Mouse (Mus musculus): Measurements from ENCODE around the gene Sigmar1.
A peak's percentile ranks its signal among the peaks of the same experiment; 100 is the strongest.

Gene Sigmar1

GRCm38 (mm10) chr4:41754797-41755337, 1.1 kb downstream of the Sigmar1 start, which contains the start of gene Galt:
TSS of gene Galt (plus strand) at chr4:41755228.
- no peak for DNase-seq

- DNase-seq = no peak
Measured at GRCm38 (mm10) chr4:41745021-41745420, 10.9 kb downstream of the Sigmar1 start.

GRCm38 (mm10) chr4:41744131-41744530, 11.8 kb downstream of the Sigmar1 start:
- no peak for DNase-seq

- peak; percentile 94 for DNase-seq
Measured at GRCm38 (mm10) chr4:41741158-41741560, 14.8 kb downstream of the Sigmar1 start.

- peak; percentile 45 for DNase-seq
Measured at GRCm38 (mm10) chr4:41740380-41741157, 15.4 kb downstream of the Sigmar1 start.

- DNase-seq = no peak
Measured at GRCm38 (mm10) chr4:41739260-41739659, 16.7 kb downstream of the Sigmar1 start.

- no peak for DNase-seq
Measured at GRCm38 (mm10) chr4:41738256-41738603, 17.7 kb downstream of the Sigmar1 start.

- DNase-seq = peak; percentile 82
Measured at GRCm38 (mm10) chr4:41737602-41738255, 18.2 kb downstream of the Sigmar1 start.

GRCm38 (mm10) chr4:41731052-41731765, 24.7 kb downstream of the Sigmar1 start, which contains the start of gene Arid3c:
TSS of gene Arid3c (minus strand) at chr4:41731142.
- DNase-seq = peak; percentile 61

GRCm38 (mm10) chr4:41726826-41727621, 28.9 kb downstream of the Sigmar1 start:
- no peak for DNase-seq

- peak; percentile 81 for DNase-seq
Measured at GRCm38 (mm10) chr4:41722918-41723351, 33.0 kb downstream of the Sigmar1 start, which contains the start of gene Dctn3. TSS of gene Dctn3 (minus strand) at chr4:41723170.

GRCm38 (mm10) chr4:41716834-41717233, 39.1 kb downstream of the Sigmar1 start:
- DNase-seq = no peak

- peak; percentile 49 for DNase-seq
Measured at GRCm38 (mm10) chr4:41715596-41715995, 40.4 kb downstream of the Sigmar1 start.

GRCm38 (mm10) chr4:41715082-41715481, 40.9 kb downstream of the Sigmar1 start:
- no peak for DNase-seq

- peak; percentile 50 for DNase-seq
Measured at GRCm38 (mm10) chr4:41714276-41714675, 41.7 kb downstream of the Sigmar1 start.

- DNase-seq = peak; percentile 85
Measured at GRCm38 (mm10) chr4:41713197-41714067, 42.5 kb downstream of the Sigmar1 start, which contains the start of gene Rpp25l. TSS of gene Rpp25l (minus strand) at chr4:41713534.

GRCm38 (mm10) chr4:41712421-41713196, 43.3 kb downstream of the Sigmar1 start:
- no peak for DNase-seq

- DNase-seq = no peak
Measured at GRCm38 (mm10) chr4:41711705-41712375, 44.1 kb downstream of the Sigmar1 start.

GRCm38 (mm10) chr4:41710229-41710628, 45.7 kb downstream of the Sigmar1 start:
- no peak for DNase-seq

All from thymus, postnatal 25 days (tissue).